Mouse (Mus musculus) left cerebral cortex, postnatal 10 days (tissue): ENCODE measurements around the gene Smap1. TPM values are rescaled to one million over a fixed set of nuclear protein-coding genes. Genes with fewer than 3 reads are reported as not detected.

Experiments used
- DNase-seq, 2 experiments: peaks; one replicate each; pipeline ENCODE4 v3.0.0; 2021 to 2022; ENCODE audit warnings: low spot score in 2 of 2, mixed read lengths in 1 of 2; ENCODE audit errors: extremely low spot score in 1 of 2
- intact Hi-C: fragments of 180-260 bp; cut with DNase I; formaldehyde crosslinking; loops from one replicate; pipeline ENCODE4 v1.15.1; 2025
- total RNA-seq, 2 experiments: library from RNA; stranded (reverse); gene quantifications; 2 replicates each; pipeline ENCODE4 v1.2.3; 2021

The Smap1 gene
- total RNA-seq, 2 experiments from 2014 or later, result 223 to 237 TPM

GRCm38 (mm10) chr1:23923779-23924708, 1.9 kb upstream of the Smap1 start:
- no peak for DNase-seq
- intact Hi-C loops, result loop anchor here (5.0 kb wide), 1 partner anchor 83 kb away; the partner anchor contains the start of gene Sdhaf4

DNA sequence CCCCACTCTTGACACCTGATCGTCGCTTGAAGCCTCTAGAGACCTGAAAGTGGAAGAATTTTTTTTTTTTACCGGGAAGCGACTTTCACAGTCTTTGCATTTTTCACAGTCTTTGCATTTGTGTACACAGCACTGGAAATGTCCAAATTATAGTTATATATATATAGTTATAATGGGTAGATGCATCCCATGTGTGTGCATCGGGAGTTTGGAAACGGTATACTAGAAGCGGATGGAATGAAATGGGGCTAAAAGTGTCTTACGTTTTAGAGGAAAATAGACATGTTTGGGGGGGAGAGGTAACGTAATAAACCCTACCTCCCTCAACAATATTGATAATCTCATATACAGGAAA, 390 bp upstream of the Smap1 start:
- intact Hi-C loops, result loop anchor here (5.0 kb wide), 1 partner anchor 85 kb away; the partner anchor contains the start of gene Sdhaf4

DNA sequence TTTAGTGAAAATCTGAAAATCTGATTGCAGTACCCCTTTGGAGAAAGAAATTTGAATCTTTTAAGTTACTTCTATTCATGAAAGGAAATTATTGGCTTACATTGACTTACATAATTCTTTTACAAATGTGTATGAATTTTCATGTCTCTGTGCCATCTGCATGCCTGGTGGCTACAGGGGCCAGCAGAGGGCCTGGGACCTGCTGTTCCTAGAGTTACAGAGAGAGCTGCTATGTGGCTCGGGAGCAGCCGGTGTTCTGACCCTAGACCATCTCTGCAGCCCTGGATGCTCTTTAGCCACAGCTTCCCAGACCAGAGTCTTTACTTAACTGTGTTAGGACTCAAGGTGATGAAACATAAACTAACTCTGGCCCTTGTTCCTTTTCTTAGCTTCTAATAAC, 1.8 kb downstream of the Smap1 start:
- peak in 1 of 2 experiments; percentile 30 for DNase-seq
- intact Hi-C loops, result loop anchor here (5.0 kb wide), 1 partner anchor 87 kb away; the partner anchor contains the start of gene Sdhaf4

More for the DNA sequence above, 390 bp upstream of the Smap1 start:
- DNase-seq, result no peak

DNA sequence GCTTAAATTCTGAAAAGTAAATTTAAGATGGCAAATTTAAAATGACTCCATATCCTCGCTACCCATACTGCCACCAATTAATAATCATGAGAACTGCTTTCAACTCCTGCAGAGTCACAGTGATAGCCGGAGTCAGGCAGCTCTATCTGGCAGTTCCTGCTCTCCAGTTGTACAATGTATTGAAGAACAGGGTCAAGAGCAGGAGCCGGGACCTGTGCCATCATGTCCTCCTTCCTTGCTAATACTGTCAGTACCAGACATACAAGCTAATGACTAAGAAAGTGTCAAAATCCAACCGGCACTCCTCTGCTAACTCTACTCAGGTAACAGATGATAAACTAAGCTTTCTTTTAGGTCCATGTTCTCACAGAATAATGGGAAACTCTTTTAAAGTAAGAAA, 3.0 kb downstream of the Smap1 start:
- intact Hi-C loops, result loop anchor here (10.0 kb wide), 1 partner anchor 256 kb away; the partner anchor contains the start of gene Col9a1
- DNase-seq, result no peak

GRCm38 (mm10) chr1:23915483-23915882, 6.6 kb downstream of the Smap1 start:
- intact Hi-C loops, result loop anchor here (10.0 kb wide), 1 partner anchor 259 kb away; the partner anchor contains the start of gene Col9a1
- DNase-seq, result no peak

DNA sequence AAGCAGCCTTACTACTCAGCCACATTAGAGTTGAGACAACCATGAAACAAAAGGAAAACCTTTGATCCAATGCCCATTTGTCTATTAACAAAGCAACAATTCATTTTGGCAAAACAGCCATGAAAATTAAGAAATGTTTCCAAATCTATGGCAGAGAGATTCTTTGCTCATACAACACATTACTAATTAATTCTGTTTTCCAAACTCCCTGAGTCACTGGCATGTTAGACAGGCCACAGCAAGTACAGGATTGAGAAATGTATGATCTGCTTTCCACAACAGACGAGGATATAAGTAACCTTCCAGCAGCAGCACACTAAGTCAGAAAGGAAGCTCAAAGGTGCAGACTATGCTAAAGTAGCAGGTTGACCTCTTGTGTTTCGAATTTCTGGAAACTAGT, 9.1 kb downstream of the Smap1 start:
- intact Hi-C loops, result loop anchor here (10.0 kb wide), 1 partner anchor 262 kb away; the partner anchor contains the start of gene Col9a1
- no peak for DNase-seq

DNA sequence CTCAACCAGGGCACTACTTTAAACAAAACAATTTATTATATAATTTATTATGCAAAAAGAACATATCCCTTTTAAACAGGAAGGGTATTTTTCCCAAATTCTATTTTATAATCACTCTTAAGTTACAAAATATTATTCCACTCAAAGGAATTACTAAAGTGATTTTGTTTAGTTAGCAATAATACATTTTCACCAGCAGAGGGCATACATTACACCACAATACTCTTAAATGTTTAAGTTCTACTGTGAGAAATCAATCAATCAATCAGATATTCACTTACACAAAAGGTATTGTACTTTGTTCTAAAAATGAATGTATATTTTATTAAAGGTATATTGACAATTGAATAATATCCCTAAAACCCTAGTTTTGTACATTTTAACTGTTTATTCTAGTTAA, 16.0 kb downstream of the Smap1 start:
- intact Hi-C loops, result loop anchor here (5.0 kb wide), 1 partner anchor 101 kb away; the partner anchor contains the start of gene Sdhaf4
- DNase-seq, result no peak

DNA sequence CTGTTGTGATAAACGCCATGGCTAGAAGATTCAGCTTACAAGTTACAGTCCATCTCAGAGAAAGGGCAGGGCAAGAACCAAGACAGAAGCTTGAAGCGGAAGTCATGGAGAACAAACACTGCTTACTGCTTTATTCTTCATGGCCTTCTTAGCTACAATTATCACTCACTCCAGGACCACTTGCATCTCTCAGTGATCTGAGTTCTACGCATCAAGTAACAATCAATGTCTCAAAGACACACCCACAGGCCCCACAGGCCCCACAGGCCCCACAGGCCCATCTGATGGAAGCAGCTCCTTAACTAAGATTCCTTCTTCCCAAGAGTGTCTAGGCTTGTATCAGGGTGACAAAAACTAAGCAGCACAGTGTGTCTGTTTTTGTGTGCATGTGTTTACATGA, 18.8 kb downstream of the Smap1 start:
- DNase-seq, result no peak
- intact Hi-C loops, result no loop called here

GRCm38 (mm10) chr1:23902736-23903135, 19.4 kb downstream of the Smap1 start:
- no peak for DNase-seq
- intact Hi-C loops, result no loop called here

- intact Hi-C loops, result no loop called here
- no peak for DNase-seq
Observed at GRCm38 (mm10) chr1:23899647-23900020, 22.5 kb downstream of the Smap1 start.

GRCm38 (mm10) chr1:23899020-23899646, 23.0 kb downstream of the Smap1 start:
- intact Hi-C loops, result no loop called here
- DNase-seq, result no peak

- intact Hi-C loops, result no loop called here
- DNase-seq, result no peak
Observed at GRCm38 (mm10) chr1:23892072-23892471, 30.0 kb downstream of the Smap1 start.

DNA sequence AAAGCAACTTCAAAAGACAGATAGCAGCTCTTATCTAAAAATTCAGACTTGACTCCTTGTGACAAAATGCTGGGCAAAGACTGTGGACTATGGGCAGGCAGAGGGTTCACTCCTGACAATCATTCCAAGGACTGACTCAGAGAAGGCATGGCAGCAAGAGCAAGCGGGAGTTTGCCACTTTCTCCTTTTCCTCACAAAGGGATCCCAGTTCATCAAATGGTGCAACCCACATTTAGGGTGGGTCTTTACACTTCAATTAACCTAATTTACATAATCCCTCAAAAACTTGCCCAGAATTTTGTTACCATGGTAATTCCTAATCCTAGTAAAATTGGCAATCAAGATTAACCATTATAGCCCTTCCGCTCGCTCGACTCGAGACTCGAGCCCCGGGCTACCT, 37.2 kb downstream of the Smap1 start:
- no peak for DNase-seq
- intact Hi-C loops, result no loop called here

- DNase-seq, result no peak
- intact Hi-C loops, result no loop called here
Observed at GRCm38 (mm10) chr1:23884087-23884668, 37.9 kb downstream of the Smap1 start.

GRCm38 (mm10) chr1:23882681-23883080, 39.4 kb downstream of the Smap1 start:
- DNase-seq, result no peak
- intact Hi-C loops, result no loop called here

DNA sequence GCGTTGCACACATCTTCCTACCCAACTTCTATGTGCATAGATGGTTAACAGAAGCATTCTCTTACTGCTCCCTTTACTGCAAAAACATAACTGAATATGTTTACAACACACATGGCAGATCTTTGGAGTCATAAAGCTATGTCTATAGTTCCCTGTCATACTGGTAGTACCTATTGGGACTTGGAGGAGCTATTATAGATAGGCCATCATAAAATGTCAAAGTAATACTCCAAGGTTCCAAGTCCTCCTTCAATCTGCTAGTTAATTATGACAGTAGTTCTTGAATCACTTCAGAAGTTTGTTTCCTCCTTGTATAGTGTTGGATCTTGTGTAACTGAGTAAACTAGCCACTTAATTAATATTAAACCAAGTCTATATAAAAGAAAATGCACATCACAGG, 49.9 kb downstream of the Smap1 start:
- intact Hi-C loops, result no loop called here
- DNase-seq, result no peak

- intact Hi-C loops, result no loop called here
Observed at GRCm38 (mm10) chr1:23867350-23867862, 54.7 kb downstream of the Smap1 start.

DNA sequence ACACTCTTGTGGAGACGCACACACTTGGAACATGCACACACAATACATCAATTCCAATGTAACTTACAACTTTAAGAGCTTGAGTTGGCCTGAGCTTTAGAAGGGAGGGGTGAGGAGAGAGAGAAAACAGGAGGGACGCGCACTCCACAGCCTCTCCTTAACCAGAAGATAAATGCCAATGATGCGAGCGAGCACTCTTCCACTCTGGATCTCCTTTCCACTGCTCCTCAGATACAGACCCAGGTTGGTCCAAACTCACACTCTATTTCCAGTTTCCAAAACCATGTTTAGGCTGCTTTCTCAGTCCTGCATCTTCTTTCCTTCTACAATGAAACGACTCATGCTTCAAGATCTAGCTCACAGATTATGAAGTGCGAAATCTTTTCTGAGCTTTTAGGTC, 56.6 kb downstream of the Smap1 start:
- intact Hi-C loops, result no loop called here
- no peak for DNase-seq

More at GRCm38 (mm10) chr1:23867350-23867862, 54.7 kb downstream of the Smap1 start:
- DNase-seq, result no peak

DNA sequence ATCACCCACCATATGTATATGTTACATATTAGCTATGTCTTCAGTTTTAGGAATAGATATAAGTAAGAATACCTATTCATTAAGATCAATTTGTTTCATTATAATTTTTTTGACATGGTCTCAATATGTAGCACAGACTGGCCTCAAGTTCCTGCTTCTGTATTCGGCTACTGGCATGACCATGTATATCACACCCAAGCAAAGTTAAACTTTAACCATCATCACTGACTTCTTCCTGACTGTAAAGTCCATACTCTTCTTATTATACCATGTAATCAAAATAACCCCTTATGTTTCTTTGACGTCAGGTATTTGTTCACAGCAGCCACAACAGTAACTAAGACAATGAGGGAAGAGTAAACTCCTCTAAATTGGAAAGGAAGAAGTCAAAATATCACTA, 61.2 kb downstream of the Smap1 start:
- intact Hi-C loops, result no loop called here
- DNase-seq, result no peak
